14 mouse cellular contexts compared by ENCODE assay signal in genomic region chr8:91280467-91281212, GRCm38 (mm10). TPM values are rescaled to one million over a fixed set of nuclear protein-coding genes. Genes with fewer than 3 reads are reported as not detected.
DNase-seq lines count a peak whose midpoint lies in the region; ATAC-seq and TF ChIP-seq lines count a peak whose summit lies in the region.
"Had no signal": no experiment of that assay in that cellular context is flagged by ENCODE, and none has a peak within 500 bp of the region (broad histone marks: within the 10 kb centered on the region; RNA-seq: fewer than 3 reads in every experiment).

No protein-coding gene starts in this region.

- H3K4me3 ChIP-seq in left cerebral cortex, adult 2 months: no peak overlapping the region
- H3K4me3 ChIP-seq in embryonic facial prominence, embryonic 13.5 days: no peak overlapping the region
- no peak overlapping the region for H3K4me3 ChIP-seq in forebrain, postnatal 0 days (ENCODE audit: low read depth, low read length)
- H3K4me3 ChIP-seq: hindbrain, embryonic 12.5 days; liver, embryonic 12.5 days; neural tube, embryonic 15.5 days had no signal

- no peak for TF ChIP-seq CTCF in left cerebral cortex, adult 2 months (IDR thresholded peaks at IDR 0.05)
- no peak for TF ChIP-seq CTCF in forebrain, postnatal 0 days (IDR thresholded peaks at IDR 0.05; ENCODE audit: low read depth)

- intact Hi-C loops in left cerebral cortex, adult 2 months (cut with DNase I): loop anchor here (2.0 kb wide), 1 partner anchor 32 kb away; the partner anchor contains the start of genes Fto and Rpgrip1l

- 0 out of 2 replicates have a peak overlapping the region, but pooled peaks have one; percentile 9 for H3K27ac ChIP-seq in left cerebral cortex, adult 2 months
- peak overlapping the region; percentile 60 for H3K27ac ChIP-seq in embryonic facial prominence, embryonic 13.5 days
- no peak overlapping the region for H3K27ac ChIP-seq in forebrain, postnatal 0 days (ENCODE audit: low read depth, low read length)
- H3K27ac ChIP-seq: hindbrain, embryonic 12.5 days; liver, embryonic 12.5 days; neural tube, embryonic 15.5 days had no signal

- 0 out of 2 replicates have a peak, but pooled peaks cover 4% of the 10 kb centered on the region for H3K36me3 ChIP-seq in embryonic facial prominence, embryonic 13.5 days
- no peaks in the 10 kb centered on the region for H3K36me3 ChIP-seq in forebrain, postnatal 0 days (ENCODE audit: insufficient read depth)
- H3K36me3 ChIP-seq: neural tube, embryonic 15.5 days had no signal

- no peaks in the 10 kb centered on the region for H3K9me3 ChIP-seq in embryonic facial prominence, embryonic 13.5 days
- no peaks in the 10 kb centered on the region for H3K9me3 ChIP-seq in forebrain, postnatal 0 days (ENCODE audit: low read length)
- H3K9me3 ChIP-seq: liver, embryonic 12.5 days; neural tube, embryonic 15.5 days had no signal

- ATAC-seq in embryonic facial prominence, embryonic 13.5 days (ENCODE audit: insufficient number of reproducible peaks, insufficient read depth, low FRiP score, low TSS enrichment, low read depth): peak; percentile 67; the same call in 1 of the 2 replicates
- no peak for ATAC-seq in forebrain, postnatal 0 days

- no peak for DNase-seq in left cerebral cortex, adult 2 months (ENCODE audit: extremely low spot score in 1 of 2, low spot score in 2 of 2)
- DNase-seq in left cerebral cortex, adult 11 months (ENCODE audit: low spot score): no peak
- peak; percentile 26 to 50 for DNase-seq in heart, adult 9 months (ENCODE audit: low spot score in 2 of 2)
- DNase-seq in lung, postnatal 25 days (ENCODE audit: low spot score): peak; percentile 14
- DNase-seq in forebrain, postnatal 0 days: no peak
- DNase-seq in urinary bladder, adult 2 months (ENCODE audit: low spot score): no peak
- DNase-seq in thymus, postnatal 36 days: no peak
- DNase-seq: kidney, adult 2 months; layer of hippocampus, postnatal 36 days; midbrain, embryonic 14.5 days had no signal

- H3K4me1 ChIP-seq in embryonic facial prominence, embryonic 13.5 days: peaks cover 45% of the 10 kb centered on the region
- H3K4me1 ChIP-seq in forebrain, postnatal 0 days (ENCODE audit: insufficient read depth): peaks cover 9% of the 10 kb centered on the region; the same call in 1 of the 2 replicates
- H3K4me1 ChIP-seq: hindbrain, embryonic 12.5 days; neural tube, embryonic 15.5 days had no signal

- H3K27me3 ChIP-seq in embryonic facial prominence, embryonic 13.5 days: no peaks in the 10 kb centered on the region
- H3K27me3 ChIP-seq in forebrain, postnatal 0 days (ENCODE audit: insufficient read depth, low read length): no peaks in the 10 kb centered on the region
- H3K27me3 ChIP-seq: hindbrain, embryonic 12.5 days; liver, embryonic 12.5 days; neural tube, embryonic 15.5 days had no signal

- H3K9ac ChIP-seq in embryonic facial prominence, embryonic 13.5 days: no peak overlapping the region
- no peak overlapping the region for H3K9ac ChIP-seq in forebrain, postnatal 0 days
- H3K9ac ChIP-seq: hindbrain, embryonic 12.5 days; liver, embryonic 12.5 days; neural tube, embryonic 15.5 days had no signal

- peak overlapping the region; percentile 33 for H3K4me2 ChIP-seq in embryonic facial prominence, embryonic 13.5 days
- no peak overlapping the region for H3K4me2 ChIP-seq in forebrain, postnatal 0 days (ENCODE audit: low read depth)
- H3K4me2 ChIP-seq: hindbrain, embryonic 12.5 days; liver, embryonic 12.5 days; neural tube, embryonic 15.5 days had no signal

- 42% methylated on average over 11 of the region's 11 CpGs for WGBS in embryonic facial prominence, embryonic 13.5 days
- WGBS in forebrain, postnatal 0 days: 77% methylated on average over 11 of the region's 11 CpGs

RNA-seq across cellular contexts. Expression of gene Rpgrip1l, which starts 32.4 kb away (rescaled TPM):
- 10 to 100 TPM; 22.6 to 27.3 TPM for total RNA-seq in left cerebral cortex, adult 2 months (2021)
- 18.1 and 21.5 TPM in 2 replicates for polyA plus RNA-seq in embryonic facial prominence, embryonic 13.5 days (2015; fragmentation: Nextera tagmentation; extraction: Ambion mirVana)
- 9.1 and 9.6 TPM in 2 replicates for total RNA-seq in forebrain, postnatal 0 days (2014; rRNA removed)
- polyA plus RNA-seq in forebrain, postnatal 0 days (2015; fragmentation: Nextera tagmentation; extraction: Ambion mirVana): 9.1 and 9.6 TPM in 2 replicates
- polyA plus RNA-seq in urinary bladder, adult 2 months (2012; rRNA removed): 4.2 and 5.3 TPM in 2 replicates

RNA-seq across cellular contexts. Expression of gene Fto, which starts 32.7 kb away (rescaled TPM):
- total RNA-seq in left cerebral cortex, adult 2 months (2021): 100 to 1,000 TPM; 152 to 155 TPM
- 107 and 111 TPM in 2 replicates for polyA plus RNA-seq in embryonic facial prominence, embryonic 13.5 days (2015; fragmentation: Nextera tagmentation; extraction: Ambion mirVana)
- total RNA-seq in forebrain, postnatal 0 days (2014; rRNA removed): 58.6 and 86.8 TPM in 2 replicates
- polyA plus RNA-seq in forebrain, postnatal 0 days (2015; fragmentation: Nextera tagmentation; extraction: Ambion mirVana): 103 and 122 TPM in 2 replicates
- polyA plus RNA-seq in urinary bladder, adult 2 months (2012; rRNA removed): 56.0 and 63.4 TPM in 2 replicates

Comparison
In these comparisons a context has a peak if more than half of its experiments do, and no peak if none do; other contexts are left out.
1. DNase-seq: peak in heart, adult 9 months (2 of 2) and lung, postnatal 25 days (single experiment); none in left cerebral cortex, adult 2 months (0 of 2), left cerebral cortex, adult 11 months (single experiment), forebrain, postnatal 0 days (single experiment), urinary bladder, adult 2 months (single experiment) and thymus, postnatal 36 days (0 of 2).